Mouse (Mus musculus) cerebellum, adult 2 months (tissue): ENCODE data around the gene Acaa1b. TPM values are rescaled to one million over a fixed set of nuclear protein-coding genes. Genes with fewer than 3 reads are reported as not detected.

Experiments
- DNase-seq, 2 experiments: peaks; one replicate each; pipeline ENCODE4 v3.0.0; 2021
- H3K27ac ChIP-seq: fragments of 200-500 bp; 2 replicates; pipeline ENCODE4 v1.5.1; 2012; ENCODE audit warnings: low read length, control low read depth, inconsistent platforms; ENCODE audit not compliant: insufficient read depth
- H3K27me3 ChIP-seq: fragments of 200-500 bp; 2 replicates; pipeline ENCODE4 v1.6.1; 2012; ENCODE audit warnings: inconsistent platforms, mild to moderate bottlenecking, low read length, moderate library complexity; ENCODE audit not compliant: control insufficient read depth, insufficient read depth
- H3K4me1 ChIP-seq: fragments of 200-500 bp; 2 replicates; pipeline ENCODE4 v1.6.1; 2011; ENCODE audit warnings: low read length; ENCODE audit not compliant: control insufficient read depth, insufficient read depth
- H3K4me3 ChIP-seq: fragments of 200-500 bp; replicated peaks from 2 replicates; pipeline ENCODE3; 2011; ENCODE audit warnings: mild to moderate bottlenecking, low read depth, low read length, control low read depth; ENCODE audit not compliant: insufficient read depth
- CTCF ChIP-seq: fragments of 200-500 bp; IDR thresholded peaks from 2 replicates; pipeline ENCODE4 v1.5.1; 2011; ENCODE audit warnings: low read depth, mild to moderate bottlenecking, control low read depth, low read length, moderate library complexity, borderline replicate concordance; ENCODE audit not compliant: insufficient read depth
- POLR2A ChIP-seq: fragments of 200-500 bp; IDR thresholded peaks from 2 replicates; pipeline ENCODE4 v1.6.1; 2011; ENCODE audit warnings: low read length, control low read depth, borderline replicate concordance; ENCODE audit not compliant: insufficient read depth
- WGBS: fragments of 180-500 bp; shearing (Covaris S2); methylation state at CpG from one replicate; pipeline ENCODE4 v1.1.7; 2018; 5-methylcytosine and 5-hydroxymethylcytosine counted together
- polyA plus RNA-seq: library from polyadenylated mRNA; depleted of rRNA; stranded (reverse); fragments of >200 nt; gene quantifications from 2 replicates; pipeline ENCODE4 v1.2.3, GENCODE M21; 2012

Acaa1b gene
- polyA plus RNA-seq, 1 experiment, result 1.2 TPM

DNA sequence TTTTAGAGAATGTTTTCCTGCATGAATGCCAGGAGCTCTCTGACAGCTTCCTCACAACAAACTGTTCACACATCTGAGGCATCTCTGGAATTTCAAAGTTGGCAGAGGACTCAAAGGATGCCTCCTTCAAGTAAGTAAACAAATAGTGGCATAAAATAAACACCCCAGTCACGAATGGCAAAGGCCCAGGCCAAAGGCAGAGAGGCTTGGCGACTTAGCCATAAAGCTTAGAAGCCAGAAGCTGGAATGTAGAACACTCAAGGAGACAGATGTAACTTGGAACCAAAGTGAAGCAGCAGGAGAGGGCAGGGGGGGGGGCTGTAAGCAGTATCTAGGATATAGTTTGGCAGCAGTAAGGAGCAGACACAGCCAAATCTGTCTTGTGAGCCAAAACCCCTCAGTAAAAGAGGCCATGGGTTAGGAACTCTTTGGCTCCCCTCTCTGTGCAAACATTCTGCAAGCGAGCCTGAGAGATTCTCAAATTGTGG lies 24.4 kb upstream of the Acaa1b start:
- TF ChIP-seq CTCF, result no peak
- no peak for TF ChIP-seq POLR2A
- no peak overlapping the region for H3K27ac ChIP-seq
- peak; percentile 11 to 34 for DNase-seq

DNA sequence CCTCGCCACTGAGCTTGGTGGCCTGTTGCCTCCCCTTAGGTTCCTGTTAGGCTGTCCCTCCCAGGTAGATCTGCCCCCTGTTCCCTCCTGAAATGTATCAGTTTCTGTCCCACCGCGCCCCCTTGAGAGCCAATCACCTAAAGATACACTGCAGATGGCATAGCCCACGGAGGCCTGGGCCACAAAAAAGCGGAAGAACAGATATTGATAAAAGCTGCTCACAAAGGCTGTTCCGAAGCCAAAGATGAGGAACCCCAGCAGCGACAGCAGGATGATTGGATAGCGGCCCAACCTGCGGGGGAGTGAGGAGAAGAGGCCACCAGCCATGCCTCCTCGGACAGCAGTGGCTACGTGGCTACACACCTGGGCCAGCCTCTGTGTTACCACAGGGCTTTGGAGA lies 22.4 kb upstream of the Acaa1b start:
- H3K4me3 ChIP-seq, result no peak overlapping the region
- no peaks in the 10 kb centered on the region; the same call in 1 of the 2 replicates for H3K27me3 ChIP-seq
- no peak overlapping the region for H3K27ac ChIP-seq
- TF ChIP-seq POLR2A (no peak), CTCF (no peak)
- no peaks in the 10 kb centered on the region for H3K4me1 ChIP-seq
- WGBS, result 49% methylated on average over 11 of the region's 11 CpGs
- no peak for DNase-seq

More for the DNA sequence above, 24.4 kb upstream of the Acaa1b start:
- no peak overlapping the region for H3K4me3 ChIP-seq
- H3K4me1 ChIP-seq, result no peaks in the 10 kb centered on the region
- 15% methylated on average over 3 of the region's 3 CpGs for WGBS
- no peaks in the 10 kb centered on the region; the same call in 1 of the 2 replicates for H3K27me3 ChIP-seq

DNA sequence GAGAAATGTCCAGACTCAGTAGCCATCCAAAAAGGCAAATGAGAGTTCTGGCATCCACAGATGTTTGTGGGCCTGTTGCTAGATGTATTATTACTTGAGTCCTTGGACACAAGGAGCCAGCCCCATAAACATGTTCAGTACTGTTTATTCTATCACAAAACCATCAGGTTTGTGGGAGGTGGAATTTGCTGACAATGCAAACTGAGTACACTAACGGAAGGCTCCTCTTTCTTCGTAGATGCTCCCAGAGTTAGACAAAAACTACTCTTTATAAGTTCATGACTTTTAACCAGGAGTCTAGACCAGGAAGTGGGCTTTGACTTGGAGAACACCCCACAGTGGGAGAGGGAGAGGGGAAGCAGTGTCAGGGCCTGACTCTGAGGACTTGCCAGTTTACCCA lies 10.7 kb upstream of the Acaa1b start:
- TF ChIP-seq POLR2A (no peak), CTCF (no peak)
- H3K4me3 ChIP-seq, result no peak overlapping the region
- H3K4me1 ChIP-seq, result no peaks in the 10 kb centered on the region
- 93% methylated on average over 2 of the region's 2 CpGs for WGBS
- DNase-seq, result no peak
- H3K27me3 ChIP-seq, result no peaks in the 10 kb centered on the region
- no peak overlapping the region for H3K27ac ChIP-seq

DNA sequence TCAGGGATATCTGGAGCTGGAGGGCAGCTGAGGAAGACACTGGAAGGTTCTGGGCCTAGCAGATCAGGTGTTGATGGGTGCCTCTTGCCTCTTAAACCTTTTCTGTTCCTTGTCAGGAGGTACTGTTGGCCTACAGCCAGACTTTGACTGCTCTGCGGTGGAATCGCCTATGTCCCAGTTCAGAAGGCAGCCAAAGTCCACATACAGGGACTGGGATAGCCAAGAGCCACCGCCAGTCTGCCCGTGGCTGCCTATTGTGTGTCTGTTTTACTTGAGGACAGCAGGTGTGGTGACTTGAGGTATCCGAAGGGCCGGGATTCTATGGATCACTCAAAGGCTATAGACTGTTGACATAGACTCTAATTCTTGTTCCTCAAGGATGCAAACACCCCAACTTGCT lies 8.7 kb upstream of the Acaa1b start:
- TF ChIP-seq CTCF (no peak), POLR2A (no peak)
- no peak overlapping the region for H3K4me3 ChIP-seq
- DNase-seq, result no peak
- H3K4me1 ChIP-seq, result no peaks in the 10 kb centered on the region
- H3K27me3 ChIP-seq, result no peaks in the 10 kb centered on the region
- H3K27ac ChIP-seq, result no peak overlapping the region
- 80% methylated on average over 6 of the region's 6 CpGs for whole genome bisulfite sequencing

DNA sequence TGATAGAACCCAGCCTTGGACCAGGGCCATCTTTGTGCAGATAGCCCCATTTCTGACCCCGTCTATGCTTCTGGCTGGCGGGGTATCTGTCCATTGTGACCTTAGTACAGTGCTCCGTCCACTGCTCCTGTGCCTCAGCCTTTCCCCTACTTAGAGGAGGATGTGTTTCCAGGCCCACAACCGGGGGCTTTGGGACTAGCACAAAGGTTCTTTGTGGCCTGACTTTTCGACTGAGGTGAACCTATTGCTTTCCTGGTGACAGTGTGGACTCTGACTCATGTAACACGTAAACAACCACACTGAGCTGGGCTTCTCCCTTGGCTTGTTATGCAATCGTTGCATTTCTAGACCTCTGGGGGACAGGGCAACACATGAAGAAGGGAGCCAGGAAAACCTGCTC lies 7.8 kb upstream of the Acaa1b start:
- 88% methylated on average over 7 of the region's 7 CpGs for WGBS
- no peak for TF ChIP-seq POLR2A
- TF ChIP-seq CTCF, result no peak
- no peak overlapping the region for H3K27ac ChIP-seq
- no peak overlapping the region for H3K4me3 ChIP-seq
- DNase-seq, result no peak
- no peaks in the 10 kb centered on the region for H3K4me1 ChIP-seq
- H3K27me3 ChIP-seq, result no peaks in the 10 kb centered on the region

DNA sequence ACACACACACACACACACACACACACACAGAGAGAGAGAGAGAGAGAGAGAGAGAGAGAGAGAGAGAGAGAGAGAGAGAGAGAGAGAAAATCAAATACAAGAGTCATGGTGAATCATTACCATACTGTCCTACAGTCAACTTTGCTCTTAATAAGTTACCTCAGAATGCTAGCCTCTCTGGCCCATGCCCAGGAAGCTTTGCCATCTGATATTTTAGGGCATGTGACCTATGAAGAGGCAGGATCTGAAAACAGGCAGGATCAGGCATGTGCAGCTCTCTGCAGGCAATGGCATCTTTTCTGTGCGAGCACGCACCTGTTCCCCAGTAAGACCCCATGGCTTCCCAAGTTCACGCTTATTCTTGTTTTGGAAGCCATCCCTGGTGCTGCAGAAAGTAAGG lies 3.8 kb upstream of the Acaa1b start:
- Histone ChIP-seq H3K4me3 (no peak overlapping the region), H3K4me1 (no peaks in the 10 kb centered on the region), H3K27ac (no peak overlapping the region), H3K27me3 (no peaks in the 10 kb centered on the region; the same call in 1 of the 2 replicates)
- DNase-seq, result no peak
- WGBS, result 28% methylated on average over 3 of the region's 3 CpGs
- TF ChIP-seq POLR2A (no peak), CTCF (no peak)

DNA sequence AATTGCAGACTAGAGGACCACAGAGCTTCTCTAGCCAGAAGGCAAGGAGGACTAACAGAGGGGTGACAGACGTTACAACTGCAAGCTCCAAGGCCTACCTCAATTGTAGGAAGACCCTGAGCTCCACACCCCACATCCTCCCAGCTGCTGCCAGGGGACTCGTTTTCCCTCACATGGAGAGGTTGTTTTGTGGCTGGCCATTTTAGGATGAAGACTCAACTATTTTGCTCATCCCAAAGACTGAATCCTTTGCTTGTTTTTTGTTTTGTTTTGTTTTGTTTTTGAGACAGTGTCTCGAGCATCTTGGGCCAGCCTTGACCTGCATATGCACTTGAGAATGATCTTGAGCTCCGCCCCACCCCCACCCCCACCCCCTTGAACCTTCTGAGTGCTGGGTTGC lies 2.0 kb upstream of the Acaa1b start, which contains the start of gene Gm47289:
Gm47289 (plus strand) TSS at position 301 of the 400 bp plus-strand sequence.
- no peak within 1 kb of the TSS for H3K27ac ChIP-seq
- TF ChIP-seq CTCF, result no peak
- no peak for TF ChIP-seq POLR2A
- no peak for DNase-seq
- WGBS, result 65% methylated on average over 4 of the region's 4 CpGs
- no peaks in the 10 kb centered on the region; the same call in 1 of the 2 replicates for H3K27me3 ChIP-seq
- no peak within 1 kb of the TSS for H3K4me3 ChIP-seq
- no peaks in the 10 kb centered on the region for H3K4me1 ChIP-seq

DNA sequence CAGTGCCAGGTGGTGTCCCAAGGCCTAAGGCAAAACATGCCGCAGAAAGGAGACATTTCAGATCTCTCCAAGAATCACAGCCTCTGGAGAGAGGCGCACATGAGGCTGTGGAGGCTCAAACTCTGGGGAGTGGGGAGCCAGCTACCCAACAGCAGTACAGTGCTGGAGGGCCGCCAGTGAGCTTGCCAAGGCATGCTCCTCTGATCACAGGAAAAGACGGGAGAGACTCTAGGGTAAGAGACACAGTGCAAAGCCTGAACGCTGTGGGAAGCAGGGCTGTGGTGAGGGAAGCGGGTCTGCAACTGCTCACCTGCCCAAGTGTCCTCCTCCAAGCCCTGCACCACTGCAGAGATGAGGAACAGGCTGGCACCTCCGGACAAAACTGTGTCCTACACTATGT lies 1.1 kb downstream of the Acaa1b start:
- Histone ChIP-seq H3K4me3 (no peak overlapping the region), H3K27me3 (no peaks in the 10 kb centered on the region; the same call in 1 of the 2 replicates), H3K4me1 (no peaks in the 10 kb centered on the region), H3K27ac (no peak overlapping the region)
- TF ChIP-seq CTCF, result no peak
- TF ChIP-seq POLR2A, result no peak
- DNase-seq, result no peak
- WGBS, result 23% methylated on average over 7 of the region's 7 CpGs

DNA sequence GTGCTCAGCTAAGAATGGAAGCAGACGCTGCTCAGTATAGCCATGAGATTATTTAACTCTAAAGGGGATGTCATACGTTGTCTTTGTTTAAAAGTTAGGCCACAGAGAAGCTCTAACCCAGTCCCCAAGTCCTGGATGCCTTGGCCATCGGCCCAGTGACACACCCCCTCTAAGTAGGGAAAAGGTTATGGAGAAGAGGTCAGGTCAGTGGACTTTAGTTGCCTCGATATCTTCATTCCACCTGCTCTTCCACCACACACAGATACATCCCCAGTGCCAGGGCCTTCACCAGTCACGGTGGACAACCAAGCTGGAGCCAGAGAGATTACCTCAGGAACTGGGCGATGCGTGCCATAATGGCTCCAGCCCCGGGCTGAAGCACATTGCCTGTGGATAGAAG lies 1.5 kb downstream of the Acaa1b start:
- no peak for DNase-seq
- Histone ChIP-seq H3K27me3 (no peaks in the 10 kb centered on the region; the same call in 1 of the 2 replicates), H3K4me1 (no peaks in the 10 kb centered on the region), H3K27ac (no peak overlapping the region), H3K4me3 (no peak overlapping the region)
- WGBS, result 56% methylated on average over 8 of the region's 8 CpGs
- TF ChIP-seq CTCF (no peak), POLR2A (no peak)
